Mouse (Mus musculus) left cerebral cortex, postnatal 25 days (tissue): ENCODE measurements at regions not wholly inside any gene's neighbourhood (a gene's known extent, or its start where the extent isn't known, plus 50 kb on each side); places are given as distances from the start of the nearest gene placed in this dataset.

Source experiments
- DNase-seq, 2 experiments: peaks; one replicate each; pipeline ENCODE4 v3.0.0; 2022; ENCODE audit warnings: low spot score in 2 of 2, mixed read lengths in 1 of 2
- intact Hi-C: fragments of 180-260 bp; cut with DNase I; formaldehyde crosslinking; loops from one replicate; pipeline ENCODE4 v1.15.1; 2025

GRCm38 (mm10) chr5:43124301-43124700 is 108.7 kb upstream of the Cpeb2 start:
- intact Hi-C loops = no loop called here
- DNase-seq = no peak

GRCm38 (mm10) chr5:43125774-43126536 is 107.0 kb upstream of the Cpeb2 start:
- intact Hi-C loops = no loop called here
- no peak for DNase-seq

- intact Hi-C loops = no loop called here
- peak; percentile 30 to 78 for DNase-seq
Observed at GRCm38 (mm10) chr5:43130377-43130776, 102.6 kb upstream of the Cpeb2 start.

GRCm38 (mm10) chr5:43130901-43131557 is 101.9 kb upstream of the Cpeb2 start:
- intact Hi-C loops = no loop called here
- DNase-seq = peak in 1 of 2 experiments; percentile 25

- no peak for DNase-seq
- intact Hi-C loops = no loop called here
Observed at GRCm38 (mm10) chr5:43133672-43134071, 99.3 kb upstream of the Cpeb2 start.

- DNase-seq = no peak
- intact Hi-C loops = no loop called here
Observed at GRCm38 (mm10) chr5:43136142-43136541, 96.8 kb upstream of the Cpeb2 start.

GRCm38 (mm10) chr5:43137777-43138176 is 95.2 kb upstream of the Cpeb2 start:
- intact Hi-C loops = no loop called here
- DNase-seq = no peak

GRCm38 (mm10) chr5:43138931-43139486 is 94.0 kb upstream of the Cpeb2 start:
- intact Hi-C loops = no loop called here

GRCm38 (mm10) chr5:43139813-43140212 is 93.2 kb upstream of the Cpeb2 start:
- DNase-seq = no peak
- intact Hi-C loops = no loop called here

More at GRCm38 (mm10) chr5:43138931-43139486, 94.0 kb upstream of the Cpeb2 start:
- no peak for DNase-seq

- intact Hi-C loops = no loop called here
- no peak for DNase-seq
Observed at GRCm38 (mm10) chr5:43145939-43146338, 87.0 kb upstream of the Cpeb2 start.

GRCm38 (mm10) chr5:43146928-43147327 is 86.0 kb upstream of the Cpeb2 start:
- DNase-seq = no peak
- intact Hi-C loops = no loop called here

GRCm38 (mm10) chr5:43148486-43148885 is 84.5 kb upstream of the Cpeb2 start:
- no peak for DNase-seq

GRCm38 (mm10) chr5:43149559-43149958 is 83.4 kb upstream of the Cpeb2 start:
- intact Hi-C loops = no loop called here
- no peak for DNase-seq

More at GRCm38 (mm10) chr5:43148486-43148885, 84.5 kb upstream of the Cpeb2 start:
- intact Hi-C loops = no loop called here

GRCm38 (mm10) chr5:43151099-43151774 is 81.7 kb upstream of the Cpeb2 start:
- DNase-seq = no peak
- intact Hi-C loops = no loop called here

- DNase-seq = peak in 1 of 2 experiments; percentile 25
- intact Hi-C loops = no loop called here
Observed at GRCm38 (mm10) chr5:43152119-43152611, 80.8 kb upstream of the Cpeb2 start.

GRCm38 (mm10) chr5:43152881-43153280 is 80.1 kb upstream of the Cpeb2 start:
- intact Hi-C loops = no loop called here

GRCm38 (mm10) chr5:43156771-43157170 is 76.2 kb upstream of the Cpeb2 start:
- intact Hi-C loops = no loop called here
- DNase-seq = no peak

More at GRCm38 (mm10) chr5:43152881-43153280, 80.1 kb upstream of the Cpeb2 start:
- no peak for DNase-seq

GRCm38 (mm10) chr5:43160140-43160539 is 72.8 kb upstream of the Cpeb2 start:
- no peak for DNase-seq
- intact Hi-C loops = no loop called here

GRCm38 (mm10) chr5:43181475-43181874 is 51.5 kb upstream of the Cpeb2 start:
- DNase-seq = no peak

More at GRCm38 (mm10) chr5:43181475-43181874, 51.5 kb upstream of the Cpeb2 start:
- intact Hi-C loops = no loop called here
